Mouse (Mus musculus) hindbrain, embryonic 11.5 days (tissue): ENCODE measurements at regions not wholly inside any gene's neighbourhood (a gene's known extent, or its start where the extent isn't known, plus 50 kb on each side); places are given as distances from the start of the nearest gene placed in this dataset.
A peak's percentile ranks its signal among the peaks of the same experiment; 100 is the strongest.

Experiments
- ATAC-seq: fragments of 200-750 bp; cut with Nextera tagmentation; 2 replicates; pipeline ENCODE4 v1.8.0; 2017; ENCODE audit warnings: mild to moderate bottlenecking, moderate TSS enrichment, moderate library complexity; ENCODE audit not compliant: low FRiP score
- DNase-seq: peaks from one replicate; pipeline ENCODE4 v3.0.0-alpha.2; 2015; ENCODE audit warnings: low spot score
- H3K27ac ChIP-seq: fragments of 300-500 bp; sonication (generic); 2 replicates; pipeline ENCODE4 v1.5.1; 2014; ENCODE audit warnings: mild to moderate bottlenecking, low read depth, low read length
- H3K27me3 ChIP-seq: fragments of 300-500 bp; sonication (generic); 2 replicates; pipeline ENCODE4 v1.6.1; 2014; ENCODE audit warnings: mild to moderate bottlenecking, low read length, moderate library complexity, mixed read lengths; ENCODE audit not compliant: control insufficient read depth, insufficient read depth
- H3K36me3 ChIP-seq: fragments of 300-500 bp; sonication (generic); 2 replicates; pipeline ENCODE4 v1.6.1; 2014; ENCODE audit warnings: mild to moderate bottlenecking, low read length, moderate library complexity, mixed read lengths; ENCODE audit not compliant: control insufficient read depth, insufficient read depth
- H3K4me1 ChIP-seq: fragments of 300-500 bp; sonication (generic); replicated peaks from 2 replicates; pipeline ENCODE4 v1.6.1; 2014; ENCODE audit warnings: low read length, mixed read lengths; ENCODE audit not compliant: control insufficient read depth, insufficient read depth
- H3K4me2 ChIP-seq: fragments of 300-500 bp; sonication (generic); replicated peaks from 2 replicates; pipeline ENCODE4 v1.6.1; 2014; ENCODE audit warnings: mild to moderate bottlenecking, low read depth, low read length
- H3K4me3 ChIP-seq: fragments of 300-500 bp; sonication (generic); 2 replicates; pipeline ENCODE4 v1.5.1; 2014; ENCODE audit warnings: low read depth, low read length
- H3K9ac ChIP-seq: fragments of 300-500 bp; sonication (generic); 2 replicates; pipeline ENCODE4 v1.6.1; 2014; ENCODE audit warnings: low read depth, low read length
- H3K9me3 ChIP-seq: fragments of 300-500 bp; sonication (generic); 2 replicates; pipeline ENCODE4 v1.6.1; 2016; ENCODE audit warnings: low read length; ENCODE audit not compliant: control insufficient read depth

GRCm38 (mm10) chr3:48333534-48333933 is 1423.6 kb downstream of the Pcdh18 start:
- ATAC-seq (peak; percentile 69), DNase-seq (peak; percentile 1)
- Histone ChIP-seq H3K4me2 (no peak overlapping the region), H3K4me1 (no peaks in the 10 kb centered on the region), H3K9me3 (no peaks in the 10 kb centered on the region), H3K9ac (no peak overlapping the region), H3K27me3 (no peaks in the 10 kb centered on the region), H3K4me3 (no peak overlapping the region), H3K36me3 (no peaks in the 10 kb centered on the region), H3K27ac (no peak overlapping the region)
